Comparison of ENCODE assay signal across 9 mouse cellular contexts in genomic region chr2:84886821-84887281, GRCm38 (mm10). TPM values are rescaled to one million over a fixed set of nuclear protein-coding genes. Genes with fewer than 3 reads are reported as not detected.
DNase-seq lines count a peak whose midpoint lies in the region; ATAC-seq and TF ChIP-seq lines count a peak whose summit lies in the region.
"Had no signal": no experiment of that assay in that cellular context is flagged by ENCODE, and none has a peak within 500 bp of the region (broad histone marks: within the 10 kb centered on the region; RNA-seq: fewer than 3 reads in every experiment).

No protein-coding gene starts in this region.

- peak overlapping the region; percentile 51 for H3K4me3 ChIP-seq in kidney, adult 2 months (ENCODE audit: insufficient read depth, low read depth, low read length)
- peak overlapping the region; percentile 45 for H3K4me3 ChIP-seq in bone marrow macrophage, adult 2 months (ENCODE audit: insufficient read depth, low read length)
- peak overlapping the region; percentile 53 for H3K4me3 ChIP-seq in heart, embryonic 12.5 days
- H3K4me3 ChIP-seq in limb, embryonic 10.5 days = peak overlapping the region; percentile 63
- peak overlapping the region; percentile 70 for H3K4me3 ChIP-seq in midbrain, embryonic 16.5 days (ENCODE audit: low read depth, low read length)

- peak; percentile 33 for DNase-seq in kidney, adult 2 months
- no peak for DNase-seq in kidney, adult 11 months
- DNase-seq in limb, embryonic 10.5 days (ENCODE audit: low spot score) = peak; percentile 78
- no peak for DNase-seq in cerebellum, adult 9-11 months
- DNase-seq in B cell, adult 2 months = no peak

- no peaks in the 10 kb centered on the region for H3K4me1 ChIP-seq in kidney, adult 2 months (ENCODE audit: control insufficient read depth, insufficient read depth, low read length)
- peaks cover 5% of the 10 kb centered on the region; the same call in 1 of the 2 replicates for H3K4me1 ChIP-seq in bone marrow macrophage, adult 2 months (ENCODE audit: control insufficient read depth, insufficient read depth, low read length)
- H3K4me1 ChIP-seq in heart, embryonic 12.5 days (replicated peaks) = peaks cover 46% of the 10 kb centered on the region
- peaks cover 56% of the 10 kb centered on the region for H3K4me1 ChIP-seq in limb, embryonic 10.5 days
- peaks cover 24% of the 10 kb centered on the region for H3K4me1 ChIP-seq in midbrain, embryonic 16.5 days (ENCODE audit: control insufficient read depth, insufficient read depth, low read length)

- no peaks in the 10 kb centered on the region for H3K36me3 ChIP-seq in kidney, adult 2 months (ENCODE audit: control insufficient read depth, insufficient read depth, low read length)
- H3K36me3 ChIP-seq in heart, embryonic 12.5 days = no peaks in the 10 kb centered on the region
- H3K36me3 ChIP-seq in limb, embryonic 10.5 days = no peaks in the 10 kb centered on the region
- H3K36me3 ChIP-seq in midbrain, embryonic 16.5 days (ENCODE audit: control insufficient read depth, insufficient read depth, low read length) = no peaks in the 10 kb centered on the region

- no peak for TF ChIP-seq POLR2A in kidney, adult 2 months (IDR thresholded peaks at IDR 0.05; ENCODE audit: low read depth, low read length)
- TF ChIP-seq POLR2A in bone marrow macrophage, adult 2 months (IDR thresholded peaks at IDR 0.05; ENCODE audit: borderline replicate concordance, low read depth, low read length) = no peak

- TF ChIP-seq CTCF in kidney, adult 2 months (conservative IDR thresholded peaks at IDR 0.05; ENCODE audit: insufficient read depth, insufficient read length, low read depth, low read length) = no peak
- no peak for TF ChIP-seq CTCF in bone marrow macrophage, adult 2 months (IDR thresholded peaks at IDR 0.05; ENCODE audit: low read depth, low read length)

- no peaks in the 10 kb centered on the region for H3K9me3 ChIP-seq in heart, embryonic 12.5 days (replicated peaks)
- H3K9me3 ChIP-seq in limb, embryonic 10.5 days (replicated peaks) = no peaks in the 10 kb centered on the region
- H3K9me3 ChIP-seq in midbrain, embryonic 16.5 days (replicated peaks; ENCODE audit: control insufficient read depth, low read length, poor library complexity, severe bottlenecking) = no peaks in the 10 kb centered on the region

- H3K27ac ChIP-seq in kidney, adult 2 months (ENCODE audit: insufficient read depth, low read depth, low read length) = no peak overlapping the region
- H3K27ac ChIP-seq in bone marrow macrophage, adult 2 months (ENCODE audit: insufficient read depth, low read depth, low read length) = no peak overlapping the region
- H3K27ac ChIP-seq in heart, embryonic 12.5 days (ENCODE audit: poor library complexity, severe bottlenecking) = no peak overlapping the region
- H3K27ac ChIP-seq in limb, embryonic 10.5 days = peak overlapping the region; percentile 61
- no peak overlapping the region for H3K27ac ChIP-seq in midbrain, embryonic 16.5 days (ENCODE audit: low read length)

- H3K27me3 ChIP-seq in kidney, adult 2 months (replicated peaks; ENCODE audit: control insufficient read depth, insufficient read depth, low read length) = peaks cover 2% of the 10 kb centered on the region; the same call in 1 of the 2 replicates
- peaks cover 88% of the 10 kb centered on the region for H3K27me3 ChIP-seq in heart, embryonic 12.5 days (replicated peaks)
- peaks cover 96% of the 10 kb centered on the region for H3K27me3 ChIP-seq in limb, embryonic 10.5 days (ENCODE audit: low read depth, poor library complexity, severe bottlenecking)
- peaks cover 33% of the 10 kb centered on the region for H3K27me3 ChIP-seq in midbrain, embryonic 16.5 days (ENCODE audit: control insufficient read depth, insufficient read depth, low read depth, low read length)

- ATAC-seq in heart, embryonic 12.5 days (ENCODE audit: insufficient number of reproducible peaks, low FRiP score) = peak; percentile 16; the same call in 1 of the 2 replicates
- ATAC-seq in midbrain, embryonic 16.5 days = peak; percentile 52
- ATAC-seq: Patski had no signal

- H3K9ac ChIP-seq in heart, embryonic 12.5 days = peak overlapping the region; percentile 26
- peak overlapping the region; percentile 66 for H3K9ac ChIP-seq in midbrain, embryonic 16.5 days (ENCODE audit: low read depth, low read length)

- H3K4me2 ChIP-seq in heart, embryonic 12.5 days = peak overlapping the region; percentile 92
- H3K4me2 ChIP-seq in midbrain, embryonic 16.5 days (ENCODE audit: low read length) = peak overlapping the region; percentile 97

- WGBS in kidney, adult 2 months = 2% methylated on average over 36 of the region's 39 CpGs
- WGBS in heart, embryonic 12.5 days = 0% methylated on average over 29 of the region's 39 CpGs
- under 1% methylated on average over 33 of the region's 39 CpGs for WGBS in limb, embryonic 10.5 days
- WGBS in midbrain, embryonic 16.5 days = 0% methylated on average over 6 of the region's 39 CpGs

RNA-seq across cellular contexts. Expression of gene Rtn4rl2, which starts 0.3 kb away (rescaled TPM):
- polyA plus RNA-seq in kidney, adult 2 months (2012; rRNA removed) = 1.4 and 1.5 TPM in 2 replicates
- not detected in 2 replicates for polyA plus RNA-seq in bone marrow macrophage, adult 2 months (2012; ENCODE audit: insufficient read depth, insufficient read length, missing spikeins)
- 0.67 and 1.2 TPM in 2 replicates for polyA plus RNA-seq in heart, embryonic 12.5 days (2016; fragmentation: Nextera tagmentation; extraction: Ambion mirVana)
- 0.74 and 1.0 TPM in 2 replicates for polyA plus RNA-seq in limb, embryonic 10.5 days (2016; fragmentation: Nextera tagmentation; extraction: Ambion mirVana)
- 3.9 TPM in 2 replicates for polyA plus RNA-seq in midbrain, embryonic 16.5 days (2015; fragmentation: Nextera tagmentation; extraction: Ambion mirVana)

RNA-seq across cellular contexts. Expression of gene Slc43a1, which starts 48.2 kb away (rescaled TPM):
- 3.6 and 4.3 TPM in 2 replicates for polyA plus RNA-seq in kidney, adult 2 months (2012; rRNA removed)
- polyA plus RNA-seq in bone marrow macrophage, adult 2 months (2012; ENCODE audit: insufficient read depth, insufficient read length, missing spikeins) = not detected in 2 replicates
- polyA plus RNA-seq in heart, embryonic 12.5 days (2016; fragmentation: Nextera tagmentation; extraction: Ambion mirVana) = 21.8 and 23.0 TPM in 2 replicates
- 36.6 and 42.6 TPM in 2 replicates for polyA plus RNA-seq in limb, embryonic 10.5 days (2016; fragmentation: Nextera tagmentation; extraction: Ambion mirVana)
- polyA plus RNA-seq in midbrain, embryonic 16.5 days (2015; fragmentation: Nextera tagmentation; extraction: Ambion mirVana) = 0.73 and 0.91 TPM in 2 replicates

RNA-seq across cellular contexts. Expression of gene Slc43a3, which starts 49.5 kb away (rescaled TPM):
- polyA plus RNA-seq in kidney, adult 2 months (2012; rRNA removed) = 60.8 and 62.2 TPM in 2 replicates
- 14.9 and 15.3 TPM in 2 replicates for polyA plus RNA-seq in bone marrow macrophage, adult 2 months (2012; ENCODE audit: insufficient read depth, insufficient read length, missing spikeins)
- 33.6 and 35.0 TPM in 2 replicates for polyA plus RNA-seq in heart, embryonic 12.5 days (2016; fragmentation: Nextera tagmentation; extraction: Ambion mirVana)
- polyA plus RNA-seq in limb, embryonic 10.5 days (2016; fragmentation: Nextera tagmentation; extraction: Ambion mirVana) = 30.4 and 32.8 TPM in 2 replicates
- polyA plus RNA-seq in midbrain, embryonic 16.5 days (2015; fragmentation: Nextera tagmentation; extraction: Ambion mirVana) = 2.8 and 3.1 TPM in 2 replicates
- polyA plus RNA-seq: Patski had no signal

Comparison
In these comparisons a context has a peak if more than half of its experiments do, and no peak if none do; other contexts are left out.
1. DNase-seq: peak in kidney, adult 2 months (single experiment) and limb, embryonic 10.5 days (single experiment); none in kidney, adult 11 months (single experiment), cerebellum, adult 9-11 months (single experiment) and B cell, adult 2 months (0 of 2).
2. Peak in every context shown above with its lines, with median percentiles within 50 percentile points of each other: H3K4me3 ChIP-seq.